Mouse (Mus musculus): ENCODE measurements around the gene Lgalsl. TPM values are rescaled to one million over a fixed set of nuclear protein-coding genes. Genes with fewer than 3 reads are reported as not detected.

The Lgalsl gene
- polyA plus RNA-seq, 1 experiment from 2014 or later: 31.3 TPM

- Histone ChIP-seq H3K27me3 (ENCODE audit: insufficient read depth, low read length) (no peaks in the 10 kb centered on the region), H3K27ac (no peak overlapping the region), H3K36me3 (ENCODE audit: insufficient read depth, low read length) (no peaks in the 10 kb centered on the region), H3K9me3 (replicated peaks; ENCODE audit: low read length) (no peaks in the 10 kb centered on the region), H3K9ac (ENCODE audit: low read depth, low read length) (no peak overlapping the region), H3K4me2 (ENCODE audit: low read length) (no peak overlapping the region), H3K4me1 (replicated peaks; ENCODE audit: insufficient read depth, low read length) (no peaks in the 10 kb centered on the region), H3K4me3 (replicated peaks; ENCODE audit: low read depth, low read length) (no peak overlapping the region)
- 87% methylated on average over 2 of the region's 2 CpGs for WGBS
- no peak for DNase-seq (ENCODE audit: low spot score)
- no peak for ATAC-seq (replicated peaks; ENCODE audit: low FRiP score, low read depth)
- TF ChIP-seq CTCF (IDR thresholded peaks at IDR 0.05; ENCODE audit: low read depth): no peak
Measured at GRCm38 (mm10) chr11:20869927-20870326, 39.1 kb upstream of the Lgalsl start.

DNA sequence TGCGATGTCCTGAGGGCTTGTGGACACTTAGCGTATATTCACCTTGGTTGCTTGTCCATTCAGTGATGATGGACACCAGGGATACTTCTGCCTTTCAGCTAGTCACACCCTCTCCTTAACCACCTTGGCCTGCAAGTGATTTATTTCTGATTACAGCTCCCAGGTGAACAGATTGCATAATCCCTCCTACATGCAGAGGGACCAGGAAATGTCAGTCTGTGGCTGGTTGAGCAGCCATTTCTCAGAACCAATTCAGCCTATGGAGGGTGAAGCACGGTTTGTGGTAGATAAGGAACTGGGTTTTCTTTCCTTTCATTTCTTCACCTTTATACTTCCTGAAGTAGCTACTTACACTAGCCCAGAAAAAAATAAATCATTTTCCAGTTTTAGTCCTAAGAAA lies 34.6 kb upstream of the Lgalsl start:
- Histone ChIP-seq H3K36me3 (ENCODE audit: insufficient read depth, low read length) (no peaks in the 10 kb centered on the region), H3K4me1 (replicated peaks; ENCODE audit: insufficient read depth, low read length) (no peaks in the 10 kb centered on the region), H3K4me3 (replicated peaks; ENCODE audit: low read depth, low read length) (no peak overlapping the region), H3K4me2 (ENCODE audit: low read length) (no peak overlapping the region), H3K27me3 (ENCODE audit: insufficient read depth, low read length) (no peaks in the 10 kb centered on the region), H3K27ac (no peak overlapping the region), H3K9ac (ENCODE audit: low read depth, low read length) (no peak overlapping the region), H3K9me3 (replicated peaks; ENCODE audit: low read length) (no peaks in the 10 kb centered on the region)
- ATAC-seq (replicated peaks; ENCODE audit: low FRiP score, low read depth) (no peak), DNase-seq (ENCODE audit: low spot score) (no peak)
- no peak for TF ChIP-seq CTCF (IDR thresholded peaks at IDR 0.05; ENCODE audit: low read depth)
- 78% methylated on average over 3 of the region's 3 CpGs for WGBS

DNA sequence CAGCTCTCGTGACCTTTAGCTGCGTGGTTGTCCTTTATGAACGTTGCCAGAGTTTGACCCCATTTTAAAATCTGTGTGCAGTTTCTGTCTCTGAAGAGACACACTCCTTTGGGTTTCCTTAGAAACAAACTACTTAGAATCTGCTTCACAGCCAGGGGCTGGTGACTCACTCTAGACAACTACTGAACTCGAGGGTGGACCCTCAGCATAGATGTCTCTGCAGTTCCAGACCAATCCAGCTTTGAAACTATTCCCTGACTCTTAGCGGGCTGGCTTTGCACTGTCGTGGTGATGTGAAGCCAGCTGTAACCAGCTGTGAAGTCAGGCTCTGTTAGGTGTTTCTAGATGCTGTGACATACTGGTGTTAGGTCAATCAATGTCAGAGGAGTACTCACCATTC lies 33.8 kb upstream of the Lgalsl start:
- ATAC-seq (replicated peaks; ENCODE audit: low FRiP score, low read depth) (peak; percentile 62), DNase-seq (ENCODE audit: low spot score) (peak; percentile 34)
- Histone ChIP-seq H3K4me2 (ENCODE audit: low read length) (no peak overlapping the region), H3K4me1 (replicated peaks; ENCODE audit: insufficient read depth, low read length) (no peaks in the 10 kb centered on the region), H3K9me3 (replicated peaks; ENCODE audit: low read length) (no peaks in the 10 kb centered on the region), H3K36me3 (ENCODE audit: insufficient read depth, low read length) (no peaks in the 10 kb centered on the region), H3K9ac (ENCODE audit: low read depth, low read length) (no peak overlapping the region), H3K27ac (no peak overlapping the region), H3K27me3 (ENCODE audit: insufficient read depth, low read length) (no peaks in the 10 kb centered on the region), H3K4me3 (replicated peaks; ENCODE audit: low read depth, low read length) (no peak overlapping the region)
- 40% methylated on average over 6 of the region's 6 CpGs for WGBS
- TF ChIP-seq CTCF (IDR thresholded peaks at IDR 0.05; ENCODE audit: low read depth): no peak

DNA sequence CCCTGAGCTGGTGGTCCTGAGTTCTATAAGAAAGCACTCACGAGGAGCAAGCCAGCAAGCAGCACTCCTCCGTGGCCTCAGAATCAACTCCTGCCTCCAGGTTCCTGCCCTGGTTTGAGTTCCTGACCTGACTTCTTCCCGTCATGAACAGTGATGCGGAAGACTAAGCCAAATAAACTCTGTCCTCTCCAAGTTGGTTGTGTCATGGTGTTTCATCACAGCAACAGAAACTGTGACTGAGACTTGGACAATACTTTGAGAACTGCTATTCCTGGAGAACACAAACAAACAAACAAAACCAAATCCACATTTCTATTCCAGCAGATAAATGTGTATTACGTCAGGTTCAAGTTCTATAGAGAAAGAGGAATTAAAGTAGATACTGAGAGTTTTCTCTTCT lies 31.2 kb upstream of the Lgalsl start:
- WGBS: 72% methylated on average over 5 of the region's 5 CpGs
- TF ChIP-seq CTCF (IDR thresholded peaks at IDR 0.05; ENCODE audit: low read depth): no peak
- Histone ChIP-seq H3K9me3 (replicated peaks; ENCODE audit: low read length) (no peaks in the 10 kb centered on the region), H3K4me3 (replicated peaks; ENCODE audit: low read depth, low read length) (no peak overlapping the region), H3K36me3 (ENCODE audit: insufficient read depth, low read length) (no peaks in the 10 kb centered on the region), H3K4me1 (replicated peaks; ENCODE audit: insufficient read depth, low read length) (no peaks in the 10 kb centered on the region), H3K9ac (ENCODE audit: low read depth, low read length) (no peak overlapping the region), H3K27ac (no peak overlapping the region), H3K4me2 (ENCODE audit: low read length) (no peak overlapping the region), H3K27me3 (ENCODE audit: insufficient read depth, low read length) (no peaks in the 10 kb centered on the region)
- DNase-seq (ENCODE audit: low spot score) (no peak), ATAC-seq (replicated peaks; ENCODE audit: low FRiP score, low read depth) (no peak)

DNA sequence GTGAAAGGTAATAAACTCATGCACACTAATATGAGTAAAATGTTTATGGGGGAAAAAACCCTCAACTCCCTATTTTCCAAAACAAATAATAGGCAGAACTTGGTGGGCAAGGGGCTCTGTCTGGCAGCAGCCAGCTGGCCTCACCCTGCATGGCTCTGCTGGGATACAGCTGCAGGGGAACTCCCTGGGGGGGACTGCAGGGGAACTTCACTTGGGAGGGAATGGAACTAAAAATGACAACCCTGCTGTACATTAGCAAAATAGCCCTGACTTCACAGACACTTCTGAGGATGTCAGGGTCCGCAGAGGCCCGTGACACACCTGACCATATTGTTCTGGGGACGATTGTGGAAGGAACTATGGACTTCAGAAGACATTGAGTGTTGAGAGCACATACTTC lies 29.5 kb upstream of the Lgalsl start:
- WGBS: 95% methylated on average over 3 of the region's 3 CpGs
- no peak for TF ChIP-seq CTCF (IDR thresholded peaks at IDR 0.05; ENCODE audit: low read depth)
- Histone ChIP-seq H3K4me2 (ENCODE audit: low read length) (no peak overlapping the region), H3K9ac (ENCODE audit: low read depth, low read length) (no peak overlapping the region), H3K36me3 (ENCODE audit: insufficient read depth, low read length) (no peaks in the 10 kb centered on the region), H3K9me3 (replicated peaks; ENCODE audit: low read length) (no peaks in the 10 kb centered on the region), H3K27ac (no peak overlapping the region), H3K4me1 (replicated peaks; ENCODE audit: insufficient read depth, low read length) (no peaks in the 10 kb centered on the region), H3K27me3 (ENCODE audit: insufficient read depth, low read length) (no peaks in the 10 kb centered on the region), H3K4me3 (replicated peaks; ENCODE audit: low read depth, low read length) (no peak overlapping the region)
- DNase-seq (ENCODE audit: low spot score): no peak
- ATAC-seq (replicated peaks; ENCODE audit: low FRiP score, low read depth): no peak

GRCm38 (mm10) chr11:20859858-20860257 lies 29.0 kb upstream of the Lgalsl start:
- 19% methylated on average over 6 of the region's 6 CpGs for WGBS
- ATAC-seq (replicated peaks; ENCODE audit: low FRiP score, low read depth) (0 out of 2 replicates have a peak, but pooled peaks have one; percentile 47), DNase-seq (ENCODE audit: low spot score) (peak; percentile 31)
- Histone ChIP-seq H3K36me3 (ENCODE audit: insufficient read depth, low read length) (no peaks in the 10 kb centered on the region), H3K9me3 (replicated peaks; ENCODE audit: low read length) (no peaks in the 10 kb centered on the region), H3K4me1 (replicated peaks; ENCODE audit: insufficient read depth, low read length) (no peaks in the 10 kb centered on the region), H3K9ac (ENCODE audit: low read depth, low read length) (no peak overlapping the region), H3K4me2 (ENCODE audit: low read length) (peak overlapping the region; percentile 33), H3K27me3 (ENCODE audit: insufficient read depth, low read length) (no peaks in the 10 kb centered on the region), H3K27ac (peak overlapping the region; percentile 93), H3K4me3 (replicated peaks; ENCODE audit: low read depth, low read length) (no peak overlapping the region)
- TF ChIP-seq CTCF (IDR thresholded peaks at IDR 0.05; ENCODE audit: low read depth): no peak

Data from kidney, postnatal 0 days (tissue).